Mouse (Mus musculus): ENCODE measurements at regions not wholly inside any gene's neighbourhood (a gene's known extent, or its start where the extent isn't known, plus 50 kb on each side); places are given as distances from the start of the nearest gene placed in this dataset.

GRCm38 (mm10) chr13:116619105-116619504 is 309.6 kb upstream of the Isl1 start:
- DNase-seq (ENCODE audit: low read depth, low spot score) = no peak

GRCm38 (mm10) chr13:116596346-116596745 is 286.9 kb upstream of the Isl1 start:
- DNase-seq (ENCODE audit: low read depth, low spot score) = no peak

GRCm38 (mm10) chr13:116595512-116595911 is 286.0 kb upstream of the Isl1 start:
- DNase-seq (ENCODE audit: low read depth, low spot score) = no peak

GRCm38 (mm10) chr13:116575958-116576335 is 266.5 kb upstream of the Isl1 start:
- no peak for DNase-seq (ENCODE audit: low read depth, low spot score)

GRCm38 (mm10) chr13:116575274-116575957 is 265.9 kb upstream of the Isl1 start:
- peak; percentile 2 for DNase-seq (ENCODE audit: low read depth, low spot score)

GRCm38 (mm10) chr13:116555053-116555452 is 245.6 kb upstream of the Isl1 start:
- no peak for DNase-seq (ENCODE audit: low read depth, low spot score)

GRCm38 (mm10) chr13:116535211-116535610 is 225.7 kb upstream of the Isl1 start:
- no peak for DNase-seq (ENCODE audit: low read depth, low spot score)

- no peak for DNase-seq (ENCODE audit: low read depth, low spot score)
Observed at GRCm38 (mm10) chr13:116533163-116533562, 223.7 kb upstream of the Isl1 start.

- DNase-seq (ENCODE audit: low read depth, low spot score) = no peak
Observed at GRCm38 (mm10) chr13:116528289-116528688, 218.8 kb upstream of the Isl1 start.

GRCm38 (mm10) chr13:116527037-116527436 is 217.5 kb upstream of the Isl1 start:
- no peak for DNase-seq (ENCODE audit: low read depth, low spot score)

GRCm38 (mm10) chr13:116523713-116524303 is 214.3 kb upstream of the Isl1 start:
- DNase-seq (ENCODE audit: low read depth, low spot score) = no peak

GRCm38 (mm10) chr13:116514640-116515311 is 205.3 kb upstream of the Isl1 start:
- DNase-seq (ENCODE audit: low read depth, low spot score) = no peak

- no peak for DNase-seq (ENCODE audit: low read depth, low spot score)
Observed at GRCm38 (mm10) chr13:116514256-116514639, 204.8 kb upstream of the Isl1 start.

GRCm38 (mm10) chr13:116512398-116512797 is 202.9 kb upstream of the Isl1 start:
- no peak for DNase-seq (ENCODE audit: low read depth, low spot score)

- DNase-seq (ENCODE audit: low read depth, low spot score) = no peak
Observed at GRCm38 (mm10) chr13:116508213-116508811, 198.8 kb upstream of the Isl1 start.

GRCm38 (mm10) chr13:116497659-116498414 is 188.3 kb upstream of the Isl1 start:
- DNase-seq (ENCODE audit: low read depth, low spot score) = no peak

- DNase-seq (ENCODE audit: low read depth, low spot score) = no peak
Observed at GRCm38 (mm10) chr13:116495641-116496040, 186.2 kb upstream of the Isl1 start.

GRCm38 (mm10) chr13:116489420-116489819 is 179.9 kb upstream of the Isl1 start:
- no peak for DNase-seq (ENCODE audit: low read depth, low spot score)

- DNase-seq (ENCODE audit: low read depth, low spot score) = no peak
Observed at GRCm38 (mm10) chr13:116474611-116475010, 165.1 kb upstream of the Isl1 start.

GRCm38 (mm10) chr13:116461757-116462156 is 152.3 kb upstream of the Isl1 start:
- DNase-seq (ENCODE audit: low read depth, low spot score) = no peak

GRCm38 (mm10) chr13:116443165-116443955 is 133.9 kb upstream of the Isl1 start:
- no peak for DNase-seq (ENCODE audit: low read depth, low spot score)

All from brain, embryonic 18.5 days (tissue).